Mouse (Mus musculus) kidney, embryonic 15.5 days (tissue): ENCODE measurements around the gene Trpv1. TPM values are rescaled to one million over a fixed set of nuclear protein-coding genes. Genes with fewer than 3 reads are reported as not detected.

Source experiments
- ATAC-seq: fragments of 200-750 bp; cut with Nextera tagmentation; replicated peaks from 2 replicates; pipeline ENCODE4 v1.8.0; 2017; ENCODE audit warnings: moderate TSS enrichment; ENCODE audit not compliant: low FRiP score
- H3K27ac ChIP-seq: fragments of 300-500 bp; sonication (generic); 2 replicates; pipeline ENCODE4 v1.5.1; 2015; ENCODE audit warnings: mild to moderate bottlenecking, inconsistent platforms
- H3K27me3 ChIP-seq: fragments of 300-500 bp; sonication (generic); 2 replicates; pipeline ENCODE4 v1.6.1; 2015; ENCODE audit warnings: inconsistent platforms
- H3K36me3 ChIP-seq: fragments of 300-500 bp; sonication (generic); 2 replicates; pipeline ENCODE4 v1.6.1; 2015; ENCODE audit warnings: inconsistent platforms
- H3K4me1 ChIP-seq: fragments of 300-500 bp; sonication (generic); 2 replicates; pipeline ENCODE4 v1.6.1; 2015; ENCODE audit warnings: inconsistent platforms
- H3K4me2 ChIP-seq: fragments of 300-500 bp; sonication (generic); 2 replicates; pipeline ENCODE4 v1.6.1; 2015; ENCODE audit warnings: moderate library complexity, mild to moderate bottlenecking, inconsistent platforms
- H3K4me3 ChIP-seq: fragments of 300-500 bp; sonication (generic); replicated peaks from 2 replicates; pipeline ENCODE4 v1.5.1; 2015; ENCODE audit warnings: mild to moderate bottlenecking, inconsistent platforms
- H3K9ac ChIP-seq: fragments of 300-500 bp; sonication (generic); 2 replicates; pipeline ENCODE4 v1.6.1; 2015; ENCODE audit warnings: mild to moderate bottlenecking, inconsistent platforms
- H3K9me3 ChIP-seq: fragments of 300-500 bp; sonication (generic); replicated peaks from 2 replicates; pipeline ENCODE4 v1.6.1; 2016; ENCODE audit warnings: inconsistent platforms
- WGBS: fragments of 180-500 bp; shearing (Covaris S2); methylation state at CpG from one replicate; pipeline ENCODE4 v1.1.7; 2015; ENCODE audit warnings: mixed read lengths; 5-methylcytosine and 5-hydroxymethylcytosine counted together
- polyA plus RNA-seq: library from polyadenylated mRNA; unstranded; fragments of >200 nt; fragmentation: Nextera tagmentation; extraction: Ambion mirVana; gene quantifications from 2 replicates; pipeline ENCODE4 v1.2.1, GENCODE M21; 2015

The Trpv1 gene
- polyA plus RNA-seq, 1 experiment from 2014 or later, result not detected

- Histone ChIP-seq H3K4me2 (no peak overlapping the region), H3K9ac (no peak overlapping the region), H3K4me1 (0 out of 2 replicates have a peak, but pooled peaks cover 9% of the 10 kb centered on the region), H3K9me3 (no peaks in the 10 kb centered on the region), H3K27ac (no peak overlapping the region), H3K4me3 (no peak overlapping the region), H3K36me3 (no peaks in the 10 kb centered on the region), H3K27me3 (no peaks in the 10 kb centered on the region)
- WGBS, result 22% methylated on average over 7 of the region's 7 CpGs
- ATAC-seq, result no peak
Observed at GRCm38 (mm10) chr11:73205194-73205593, 28.9 kb upstream of the Trpv1 start.

DNA sequence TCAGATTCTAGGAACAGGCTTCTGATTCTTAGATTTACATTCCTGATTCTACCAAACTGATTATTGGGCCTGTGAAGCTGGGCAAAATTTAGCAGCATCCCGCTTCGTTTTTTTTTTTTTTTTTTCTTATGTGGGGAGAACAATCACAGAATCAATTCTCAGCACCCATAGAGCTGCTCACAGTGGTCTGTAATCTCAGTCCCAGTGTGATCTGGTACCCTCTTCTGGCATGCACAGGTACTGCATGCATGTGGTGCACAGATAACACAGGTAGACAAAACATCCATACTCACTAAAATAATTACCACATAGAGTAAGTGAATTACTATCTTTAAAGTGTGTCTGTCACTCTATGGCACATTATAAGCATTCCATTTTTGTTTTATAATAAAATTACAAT, 26.5 kb upstream of the Trpv1 start:
- WGBS, result 69% methylated on average over 2 of the region's 2 CpGs
- ATAC-seq, result no peak

GRCm38 (mm10) chr11:73213956-73214355, 20.1 kb upstream of the Trpv1 start:
- H3K27me3 ChIP-seq, result no peaks in the 10 kb centered on the region
- no peak overlapping the region for H3K27ac ChIP-seq
- ATAC-seq, result no peak
- WGBS, result 74% methylated on average over 3 of the region's 3 CpGs
- H3K4me2 ChIP-seq, result no peak overlapping the region
- no peaks in the 10 kb centered on the region for H3K36me3 ChIP-seq
- H3K9ac ChIP-seq, result no peak overlapping the region
- H3K4me3 ChIP-seq, result no peak overlapping the region
- H3K9me3 ChIP-seq, result no peaks in the 10 kb centered on the region
- H3K4me1 ChIP-seq, result no peaks in the 10 kb centered on the region

More for the DNA sequence above, 26.5 kb upstream of the Trpv1 start:
- Histone ChIP-seq H3K27me3 (no peaks in the 10 kb centered on the region), H3K27ac (no peak overlapping the region), H3K36me3 (no peaks in the 10 kb centered on the region), H3K4me2 (no peak overlapping the region), H3K4me3 (no peak overlapping the region), H3K9me3 (no peaks in the 10 kb centered on the region), H3K4me1 (0 out of 2 replicates have a peak, but pooled peaks cover 7% of the 10 kb centered on the region), H3K9ac (no peak overlapping the region)

DNA sequence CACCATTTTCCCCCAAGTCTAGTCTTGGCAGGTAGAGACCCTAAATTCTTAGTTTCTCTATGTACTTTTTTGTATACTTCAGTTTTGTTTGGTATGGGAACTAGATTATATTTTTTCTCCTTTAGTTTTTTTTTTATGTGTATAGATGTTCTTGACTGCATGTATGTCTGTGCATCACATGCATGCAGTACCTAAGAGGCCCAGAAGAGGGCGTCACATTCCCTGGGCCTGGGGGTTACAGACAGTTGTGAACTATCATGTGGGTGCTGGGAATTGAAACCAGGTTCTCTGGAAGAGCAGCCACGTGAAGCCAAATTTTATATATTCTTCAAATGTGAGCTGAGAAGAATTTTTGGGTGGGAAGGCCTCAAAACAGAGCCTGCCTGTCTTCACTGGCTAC, 14.4 kb upstream of the Trpv1 start:
- Histone ChIP-seq H3K27me3 (no peaks in the 10 kb centered on the region), H3K36me3 (no peaks in the 10 kb centered on the region), H3K9ac (no peak overlapping the region), H3K9me3 (no peaks in the 10 kb centered on the region), H3K27ac (no peak overlapping the region), H3K4me3 (no peak overlapping the region), H3K4me1 (no peaks in the 10 kb centered on the region), H3K4me2 (no peak overlapping the region)
- no peak for ATAC-seq
- WGBS, result 70% methylated on average over 2 of the region's 2 CpGs

GRCm38 (mm10) chr11:73220651-73221050, 13.4 kb upstream of the Trpv1 start:
- Histone ChIP-seq H3K27ac (no peak overlapping the region), H3K36me3 (no peaks in the 10 kb centered on the region), H3K4me2 (no peak overlapping the region), H3K9me3 (no peaks in the 10 kb centered on the region), H3K27me3 (no peaks in the 10 kb centered on the region), H3K4me3 (no peak overlapping the region), H3K4me1 (no peaks in the 10 kb centered on the region), H3K9ac (no peak overlapping the region)
- WGBS, result 90% methylated on average over 1 of the region's 1 CpGs
- no peak for ATAC-seq

GRCm38 (mm10) chr11:73222846-73223245, 11.2 kb upstream of the Trpv1 start:
- Histone ChIP-seq H3K27ac (no peak overlapping the region), H3K4me1 (no peaks in the 10 kb centered on the region), H3K4me2 (no peak overlapping the region), H3K4me3 (no peak overlapping the region), H3K9me3 (no peaks in the 10 kb centered on the region), H3K36me3 (no peaks in the 10 kb centered on the region), H3K27me3 (no peaks in the 10 kb centered on the region), H3K9ac (no peak overlapping the region)
- ATAC-seq, result no peak; the same call in 1 of the 2 replicates
- WGBS, result 22% methylated on average over 5 of the region's 5 CpGs

DNA sequence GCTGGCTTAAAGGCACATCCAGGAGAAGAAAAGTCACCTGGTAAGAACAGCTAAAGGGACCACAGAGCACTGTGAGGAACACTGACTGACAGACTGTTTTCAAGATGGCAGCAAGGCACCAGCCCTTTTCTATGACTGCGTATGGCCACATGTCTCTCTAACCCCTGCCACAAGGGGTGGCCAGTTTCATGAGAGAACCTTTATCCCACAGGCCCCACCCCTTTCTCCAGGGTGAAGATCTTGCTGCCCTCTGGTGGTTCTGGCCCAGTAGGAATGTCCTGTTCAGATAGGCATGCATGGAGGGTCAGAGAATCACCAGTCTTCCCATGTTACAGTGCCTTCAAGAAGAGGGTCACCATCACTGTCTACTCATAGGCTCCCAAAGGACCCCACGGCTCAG, 10.1 kb upstream of the Trpv1 start:
- no peak overlapping the region for H3K4me3 ChIP-seq
- H3K4me2 ChIP-seq, result no peak overlapping the region
- no peaks in the 10 kb centered on the region for H3K9me3 ChIP-seq
- H3K4me1 ChIP-seq, result no peaks in the 10 kb centered on the region
- no peak overlapping the region for H3K27ac ChIP-seq
- H3K27me3 ChIP-seq, result no peaks in the 10 kb centered on the region
- WGBS, result 68% methylated on average over 2 of the region's 2 CpGs
- no peak for ATAC-seq
- H3K9ac ChIP-seq, result no peak overlapping the region
- H3K36me3 ChIP-seq, result no peaks in the 10 kb centered on the region

GRCm38 (mm10) chr11:73225856-73226255, 8.2 kb upstream of the Trpv1 start:
- Histone ChIP-seq H3K27ac (no peak overlapping the region), H3K36me3 (no peaks in the 10 kb centered on the region), H3K9me3 (no peaks in the 10 kb centered on the region), H3K27me3 (no peaks in the 10 kb centered on the region), H3K9ac (no peak overlapping the region), H3K4me2 (no peak overlapping the region), H3K4me1 (no peaks in the 10 kb centered on the region), H3K4me3 (no peak overlapping the region)
- no peak for ATAC-seq
- 85% methylated on average over 6 of the region's 6 CpGs for WGBS

DNA sequence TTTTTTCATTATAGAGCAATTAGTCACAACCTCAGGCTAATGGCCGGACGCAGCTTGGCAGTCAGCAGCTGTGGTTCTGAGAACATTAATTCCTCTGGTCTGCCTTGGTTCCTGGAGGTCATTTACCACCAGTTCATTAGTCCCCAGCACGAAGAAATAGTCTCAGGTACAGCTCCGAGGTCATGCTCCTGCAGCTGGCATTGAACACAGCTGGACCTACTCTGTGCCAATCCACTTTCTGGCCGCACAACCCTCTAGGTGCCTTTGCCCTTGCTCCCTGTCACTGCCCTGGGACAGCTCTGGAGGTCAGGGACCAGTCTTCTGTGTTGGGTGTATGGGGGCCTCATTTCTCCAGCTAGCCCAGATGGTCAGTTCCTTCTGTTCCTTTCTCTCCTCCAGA, 5.2 kb upstream of the Trpv1 start:
- 79% methylated on average over 5 of the region's 5 CpGs for WGBS
- H3K4me1 ChIP-seq, result no peaks in the 10 kb centered on the region
- H3K9me3 ChIP-seq, result no peaks in the 10 kb centered on the region
- ATAC-seq, result no peak
- H3K4me3 ChIP-seq, result no peak overlapping the region
- no peak overlapping the region for H3K27ac ChIP-seq
- H3K36me3 ChIP-seq, result no peaks in the 10 kb centered on the region
- H3K9ac ChIP-seq, result no peak overlapping the region
- no peak overlapping the region for H3K4me2 ChIP-seq
- no peaks in the 10 kb centered on the region for H3K27me3 ChIP-seq

DNA sequence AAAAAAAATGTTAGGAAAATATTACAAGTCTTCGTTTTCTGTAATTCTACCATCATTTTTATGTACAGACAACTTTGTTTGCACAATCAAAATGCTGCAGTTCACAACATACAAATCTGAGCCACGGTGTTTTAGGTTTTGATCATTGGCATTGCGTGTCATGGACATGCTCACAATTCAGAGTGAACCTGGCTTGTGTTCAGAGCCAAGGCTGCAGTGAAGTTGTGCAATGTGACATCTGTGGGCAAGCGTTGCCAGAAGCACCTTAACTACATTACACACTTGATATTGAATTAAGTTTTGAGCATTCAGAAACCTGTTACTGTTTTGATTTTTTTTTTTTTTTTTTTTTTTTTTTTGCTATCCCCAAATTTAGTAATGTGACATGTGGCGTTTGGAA, 4.0 kb upstream of the Trpv1 start:
- Histone ChIP-seq H3K4me3 (no peak overlapping the region), H3K9ac (no peak overlapping the region), H3K36me3 (no peaks in the 10 kb centered on the region), H3K4me2 (no peak overlapping the region), H3K27ac (no peak overlapping the region), H3K9me3 (no peaks in the 10 kb centered on the region), H3K4me1 (peaks cover under 1% of the 10 kb centered on the region; the same call in 1 of the 2 replicates), H3K27me3 (no peaks in the 10 kb centered on the region)
- ATAC-seq, result no peak
- WGBS, result 90% methylated on average over 5 of the region's 5 CpGs

GRCm38 (mm10) chr11:73232513-73232912, 1.6 kb upstream of the Trpv1 start:
- no peaks in the 10 kb centered on the region for H3K36me3 ChIP-seq
- H3K27ac ChIP-seq, result no peak overlapping the region
- 66% methylated on average over 2 of the region's 2 CpGs for WGBS
- peaks cover 15% of the 10 kb centered on the region for H3K4me1 ChIP-seq
- H3K4me3 ChIP-seq, result no peak overlapping the region
- H3K9me3 ChIP-seq, result no peaks in the 10 kb centered on the region
- H3K9ac ChIP-seq, result no peak overlapping the region
- no peak for ATAC-seq
- H3K4me2 ChIP-seq, result no peak overlapping the region
- no peaks in the 10 kb centered on the region for H3K27me3 ChIP-seq

- Histone ChIP-seq H3K9ac (no peak overlapping the region), H3K4me3 (no peak overlapping the region), H3K27ac (peak overlapping the region; percentile 78), H3K4me1 (peaks cover 15% of the 10 kb centered on the region), H3K36me3 (no peaks in the 10 kb centered on the region), H3K27me3 (no peaks in the 10 kb centered on the region), H3K4me2 (no peak overlapping the region), H3K9me3 (no peaks in the 10 kb centered on the region)
- WGBS, result 21% methylated on average over 5 of the region's 5 CpGs
- peak; percentile 71; the same call in 1 of the 2 replicates for ATAC-seq
Observed at GRCm38 (mm10) chr11:73235990-73236701, 2.1 kb downstream of the Trpv1 start.

DNA sequence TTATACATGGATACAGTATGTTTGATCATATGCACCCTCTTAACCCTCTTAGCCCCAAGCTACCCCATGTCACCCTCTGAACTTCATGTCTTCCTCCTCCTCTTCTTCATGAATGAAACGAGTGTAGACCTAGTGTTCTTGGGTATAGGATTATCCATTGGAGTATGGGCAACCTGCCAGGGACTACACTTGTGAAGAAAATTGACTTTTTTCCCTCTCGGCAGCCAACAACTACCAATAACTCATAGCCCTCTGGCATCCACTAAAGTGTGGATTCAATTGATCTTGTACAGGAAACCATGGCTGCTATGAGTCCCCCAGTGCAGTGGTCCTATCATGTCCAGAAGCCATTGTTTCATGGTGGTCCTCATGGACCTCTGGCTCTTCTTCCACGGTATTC, 2.6 kb downstream of the Trpv1 start:
- H3K9ac ChIP-seq, result no peak overlapping the region
- 57% methylated on average over 3 of the region's 3 CpGs for WGBS
- peak overlapping the region; percentile 41; the same call in 1 of the 2 replicates for H3K27ac ChIP-seq
- peaks cover 20% of the 10 kb centered on the region for H3K4me1 ChIP-seq
- no peak for ATAC-seq
- no peaks in the 10 kb centered on the region for H3K36me3 ChIP-seq
- no peak overlapping the region for H3K4me2 ChIP-seq
- H3K27me3 ChIP-seq, result no peaks in the 10 kb centered on the region
- H3K4me3 ChIP-seq, result no peak overlapping the region
- H3K9me3 ChIP-seq, result no peaks in the 10 kb centered on the region
